Mouse (Mus musculus): ENCODE measurements around the gene Polr2e.
A peak's percentile ranks its signal among the peaks of the same experiment; 100 is the strongest.

Gene Polr2e

DNA sequence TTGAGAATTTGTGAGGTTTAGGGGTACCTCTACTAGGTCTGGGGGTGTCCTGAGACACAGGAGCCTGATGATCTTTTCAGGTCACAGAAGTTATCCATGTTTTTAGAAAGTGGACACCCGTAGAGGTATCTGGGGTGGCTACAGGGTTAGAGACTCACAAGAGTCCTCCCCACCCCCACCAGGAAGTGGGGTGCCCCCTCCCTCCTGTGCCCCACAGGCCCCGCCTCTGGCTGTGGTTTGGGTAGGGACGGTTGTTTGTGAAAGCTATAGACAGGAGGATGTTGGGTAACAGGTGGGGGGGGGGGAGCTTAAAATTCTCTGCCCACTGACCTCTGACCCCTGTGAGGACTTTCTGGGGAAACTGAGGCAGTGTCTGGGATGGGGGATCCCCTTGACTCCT, 22.2 kb downstream of the Polr2e start:
- no peak for DNase-seq (ENCODE audit: low read depth, low spot score)

DNA sequence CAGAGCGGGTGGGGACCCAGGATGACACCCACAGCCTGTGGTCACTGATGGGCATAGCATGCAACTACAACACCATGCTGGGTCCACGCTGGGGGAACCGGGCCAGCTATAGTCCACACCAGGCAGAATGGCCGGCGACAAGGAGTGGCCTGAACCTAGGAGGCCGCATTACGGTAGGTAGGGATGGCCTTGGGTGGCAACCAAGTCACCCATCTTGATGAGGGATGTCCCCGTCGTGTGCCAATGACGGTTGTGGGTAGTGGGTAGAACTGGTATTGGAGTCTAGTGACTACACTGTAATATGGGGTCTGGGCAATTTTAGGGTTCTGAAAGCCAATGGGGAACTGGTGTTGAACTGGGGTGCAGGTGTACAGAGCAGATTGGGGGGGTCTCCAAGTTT, 22.7 kb downstream of the Polr2e start:
- no peak for DNase-seq (ENCODE audit: low read depth, low spot score)

DNA sequence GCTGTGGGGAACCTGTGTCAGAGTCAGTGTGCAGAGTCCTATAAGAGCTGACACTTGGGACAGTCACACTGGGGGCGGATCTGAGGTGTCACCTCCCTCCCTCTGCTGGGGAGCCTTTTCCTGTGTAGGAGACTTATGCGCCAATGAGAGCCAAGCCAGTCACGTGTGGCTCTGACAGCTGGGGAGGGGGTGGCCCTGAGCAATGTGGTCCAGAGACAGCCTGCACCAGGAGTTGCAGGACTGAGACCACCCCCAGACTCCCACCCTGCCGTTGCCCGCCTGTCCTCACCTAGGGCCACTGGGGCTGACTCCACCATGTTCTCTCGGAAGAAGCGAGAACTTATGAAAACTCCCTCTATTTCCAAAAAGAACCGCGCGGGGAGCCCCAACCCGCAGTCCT, 23.1 kb downstream of the Polr2e start, which contains the start of gene Arhgap45:
Arhgap45 (plus strand) TSS at position 143 of the 400 bp plus-strand sequence.
- no peak for DNase-seq (ENCODE audit: low read depth, low spot score)

DNA sequence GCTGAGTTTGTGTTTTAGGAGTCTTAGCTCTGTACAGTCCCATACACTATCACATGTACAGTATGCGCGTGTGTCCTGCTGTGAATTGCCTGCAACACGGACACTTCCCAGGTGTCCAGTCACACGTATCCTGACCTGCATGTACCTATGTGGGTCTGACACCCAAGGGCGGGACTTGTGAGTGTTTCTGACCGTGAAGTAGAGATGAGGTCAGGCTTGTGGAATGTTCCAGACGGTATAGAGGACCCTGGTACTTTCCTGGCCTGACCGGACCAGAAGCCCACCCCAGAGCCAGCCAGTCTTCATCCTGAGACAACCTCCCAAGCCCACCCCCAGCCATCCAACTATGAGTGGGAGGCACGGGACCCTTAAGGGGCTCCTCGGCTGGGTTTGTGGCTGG, 24.0 kb downstream of the Polr2e start:
- DNase-seq (ENCODE audit: low read depth, low spot score) = no peak

DNA sequence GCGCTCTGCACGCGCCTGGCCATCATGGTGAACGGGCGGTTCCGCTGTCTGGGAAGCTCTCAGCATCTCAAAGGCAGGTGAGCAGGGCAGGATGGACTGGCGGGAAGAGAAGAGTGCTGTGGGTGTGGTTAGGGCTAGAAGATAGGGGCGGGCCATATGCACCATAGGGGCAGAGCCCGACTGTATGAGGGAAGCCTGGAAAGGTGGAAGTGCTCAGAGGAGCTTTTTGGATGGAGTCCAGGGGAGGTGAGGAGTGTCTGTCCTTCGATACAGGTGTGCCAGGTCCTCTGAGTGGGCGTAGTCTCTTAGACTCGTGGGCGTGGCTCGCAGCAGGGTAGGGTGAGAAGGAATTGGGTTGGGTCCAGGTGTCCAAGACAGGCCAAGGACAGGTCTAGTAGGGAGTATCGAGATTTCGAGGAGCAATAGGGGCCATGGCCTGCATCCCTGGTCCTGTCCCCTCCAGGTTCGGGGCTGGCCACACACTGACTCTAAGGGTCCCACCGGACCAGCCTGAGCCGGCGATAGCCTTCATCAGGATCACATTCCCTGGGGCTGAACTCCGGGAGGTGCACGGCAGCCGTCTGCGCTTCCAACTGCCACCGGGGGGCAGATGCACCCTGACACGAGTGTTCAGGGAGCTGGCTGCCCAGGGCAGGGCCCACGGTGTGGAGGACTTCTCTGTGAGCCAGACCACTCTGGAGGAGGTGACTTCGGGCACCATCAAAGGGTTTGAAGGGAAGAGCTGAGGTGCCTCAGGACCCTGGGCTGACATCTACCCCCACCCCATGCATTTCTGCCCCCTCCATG, 24.9 kb downstream of the Polr2e start:
- DNase-seq (ENCODE audit: low read depth, low spot score) = no peak

DNA sequence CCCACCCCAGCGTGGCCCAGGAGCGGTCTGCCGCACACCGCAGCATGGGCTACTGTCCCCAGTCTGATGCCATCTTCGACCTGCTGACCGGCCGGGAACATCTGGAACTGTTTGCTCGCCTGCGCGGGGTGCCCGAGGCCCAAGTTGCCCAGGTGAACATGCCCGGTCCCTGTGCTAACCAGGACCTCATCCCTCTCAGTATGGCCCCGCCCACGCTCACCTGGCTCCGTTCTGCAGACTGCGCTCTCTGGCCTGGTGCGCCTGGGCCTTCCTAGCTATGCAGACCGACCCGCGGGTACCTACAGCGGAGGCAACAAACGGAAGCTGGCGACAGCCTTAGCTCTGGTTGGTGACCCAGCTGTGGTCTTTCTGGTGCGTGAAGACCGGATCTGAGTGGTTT, 26.0 kb downstream of the Polr2e start:
- no peak for DNase-seq (ENCODE audit: low read depth, low spot score)

DNA sequence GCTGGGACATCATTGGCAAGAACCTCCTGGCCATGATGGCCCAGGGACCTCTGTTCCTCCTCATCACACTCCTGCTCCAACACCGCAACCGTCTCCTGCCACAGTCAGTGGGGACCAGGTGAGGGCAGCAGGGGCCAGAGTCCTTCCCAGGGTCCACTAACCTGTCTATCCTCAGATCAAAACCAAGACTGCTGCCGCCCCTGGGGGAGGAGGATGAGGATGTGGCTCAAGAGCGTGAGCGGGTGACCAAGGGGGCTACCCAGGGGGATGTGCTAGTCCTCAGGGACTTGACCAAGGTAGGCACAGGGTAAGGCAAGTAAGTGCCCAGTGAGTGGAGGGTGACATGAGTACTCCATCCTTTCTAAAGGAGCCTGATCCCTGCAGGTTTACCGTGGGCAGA, 27.9 kb downstream of the Polr2e start:
- no peak for DNase-seq (ENCODE audit: low read depth, low spot score)

DNA sequence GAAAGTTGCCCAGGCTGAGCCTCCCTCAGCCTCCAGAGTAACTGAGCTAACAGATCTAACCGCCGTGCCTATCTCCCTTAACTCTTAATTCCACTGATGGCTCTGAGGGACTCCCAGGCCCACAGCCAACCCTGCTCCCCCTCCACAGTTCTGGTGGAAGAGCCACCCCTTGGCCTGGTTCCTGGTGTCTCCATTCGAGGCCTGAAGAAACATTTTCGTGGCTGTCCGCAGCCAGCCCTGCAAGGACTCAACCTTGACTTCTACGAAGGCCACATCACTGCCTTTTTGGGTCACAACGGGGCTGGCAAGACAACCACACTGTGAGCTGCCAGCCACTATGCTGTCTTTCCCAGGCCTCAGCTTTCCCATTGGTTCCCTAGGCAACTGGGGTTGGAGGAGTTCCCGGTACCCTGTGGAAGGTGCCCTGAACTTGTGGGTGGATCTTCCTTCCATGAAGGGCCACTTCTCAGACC, 35.3 kb downstream of the Polr2e start:
- DNase-seq (ENCODE audit: low read depth, low spot score) = no peak

DNA sequence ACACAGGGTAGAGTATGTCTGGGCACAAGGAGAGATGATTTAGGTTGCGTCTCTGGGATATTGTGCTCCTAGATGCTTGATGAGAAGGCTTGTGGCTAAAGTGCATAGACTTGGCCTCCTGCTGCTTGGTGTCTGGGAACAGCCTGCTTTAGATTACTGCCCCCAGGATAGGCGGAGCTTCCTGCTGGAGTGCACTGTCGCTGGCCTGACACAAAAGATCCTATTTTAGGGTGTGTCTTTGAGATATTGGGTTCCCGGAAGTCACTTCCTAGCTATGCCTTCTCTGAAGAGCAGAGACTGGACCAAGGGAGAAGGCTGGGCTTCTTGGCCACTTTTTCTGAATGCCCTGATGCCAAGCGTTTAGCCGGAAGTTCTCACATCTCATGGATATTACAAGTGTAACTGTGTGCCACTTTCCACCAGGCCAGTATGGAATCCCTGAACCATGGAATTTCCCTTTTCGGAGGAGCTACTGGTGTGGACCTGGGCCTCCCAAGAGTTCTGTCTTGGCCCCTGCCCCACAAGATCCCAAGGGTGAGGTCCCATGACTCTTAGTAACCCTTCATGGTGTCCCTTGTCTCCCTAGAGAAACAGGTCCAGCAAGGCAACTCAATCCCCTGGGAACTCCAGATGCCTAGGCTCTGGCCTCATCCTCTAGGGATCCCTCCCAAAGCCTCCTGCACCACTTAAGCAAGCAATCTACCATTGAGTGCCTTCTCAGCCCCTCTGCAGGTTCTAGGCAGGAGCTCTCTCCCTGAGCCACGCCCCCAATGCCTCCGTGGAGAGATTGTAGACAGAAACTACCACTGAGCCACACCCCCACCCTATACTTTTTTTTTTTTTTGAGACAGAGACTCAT, 36.0 kb downstream of the Polr2e start:
- DNase-seq (ENCODE audit: low read depth, low spot score) = no peak

DNA sequence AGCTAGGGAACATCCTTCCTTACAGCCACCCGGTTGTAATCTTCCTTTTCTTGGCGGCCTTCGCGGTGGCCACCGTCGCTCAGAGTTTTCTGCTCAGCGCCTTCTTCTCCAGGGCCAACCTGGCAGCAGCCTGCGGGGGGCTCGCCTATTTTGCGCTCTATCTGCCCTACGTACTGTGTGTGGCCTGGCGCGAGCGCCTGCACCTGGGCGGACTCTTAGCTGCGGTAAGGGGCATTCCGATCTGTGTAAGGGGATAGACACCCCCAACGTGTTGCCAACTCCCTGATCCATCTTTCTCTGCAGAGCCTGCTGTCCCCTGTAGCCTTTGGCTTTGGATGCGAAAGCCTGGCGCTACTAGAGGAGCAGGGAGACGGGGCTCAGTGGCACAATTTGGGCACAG, 36.8 kb downstream of the Polr2e start:
- no peak for DNase-seq (ENCODE audit: low read depth, low spot score)

DNA sequence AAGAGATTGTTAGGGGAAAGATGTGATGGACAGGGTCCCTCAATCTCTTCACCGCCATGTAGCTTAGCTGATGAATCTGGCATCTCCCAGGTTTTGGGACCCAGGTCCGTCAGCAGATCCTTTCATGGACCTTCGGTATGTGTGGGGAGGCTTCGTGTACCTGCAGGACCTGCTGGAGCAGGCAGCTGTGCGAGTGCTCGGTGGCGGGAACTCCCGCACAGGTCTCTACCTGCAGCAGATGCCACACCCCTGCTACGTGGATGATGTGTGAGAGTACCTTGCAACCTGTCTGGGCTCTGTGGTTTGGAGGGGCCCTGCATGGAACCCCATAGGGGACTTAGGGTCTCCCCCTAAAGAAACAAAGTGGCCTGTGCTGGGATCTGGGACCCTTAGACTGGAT, 37.6 kb downstream of the Polr2e start:
- DNase-seq (ENCODE audit: low read depth, low spot score) = no peak

DNA sequence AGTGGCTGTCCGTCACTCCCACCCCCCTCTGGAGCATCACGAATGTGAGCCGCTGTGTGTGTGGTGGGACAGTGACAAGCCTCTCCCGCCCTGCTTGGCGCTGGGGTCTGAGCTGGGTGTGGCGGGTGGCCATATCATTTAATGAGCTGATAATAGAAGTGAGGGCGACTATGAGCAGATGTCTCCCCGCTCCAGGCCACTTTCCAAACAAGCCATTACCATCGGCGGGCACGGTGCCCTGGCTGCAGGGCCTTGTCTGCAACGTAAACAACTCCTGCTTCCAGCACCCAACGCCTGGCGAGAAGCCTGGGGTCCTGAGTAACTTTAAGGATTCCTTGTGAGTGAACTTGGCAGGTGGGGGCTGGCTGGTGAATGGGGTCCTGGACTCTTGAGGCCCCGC, 41.8 kb downstream of the Polr2e start:
- no peak for DNase-seq (ENCODE audit: low read depth, low spot score)

DNA sequence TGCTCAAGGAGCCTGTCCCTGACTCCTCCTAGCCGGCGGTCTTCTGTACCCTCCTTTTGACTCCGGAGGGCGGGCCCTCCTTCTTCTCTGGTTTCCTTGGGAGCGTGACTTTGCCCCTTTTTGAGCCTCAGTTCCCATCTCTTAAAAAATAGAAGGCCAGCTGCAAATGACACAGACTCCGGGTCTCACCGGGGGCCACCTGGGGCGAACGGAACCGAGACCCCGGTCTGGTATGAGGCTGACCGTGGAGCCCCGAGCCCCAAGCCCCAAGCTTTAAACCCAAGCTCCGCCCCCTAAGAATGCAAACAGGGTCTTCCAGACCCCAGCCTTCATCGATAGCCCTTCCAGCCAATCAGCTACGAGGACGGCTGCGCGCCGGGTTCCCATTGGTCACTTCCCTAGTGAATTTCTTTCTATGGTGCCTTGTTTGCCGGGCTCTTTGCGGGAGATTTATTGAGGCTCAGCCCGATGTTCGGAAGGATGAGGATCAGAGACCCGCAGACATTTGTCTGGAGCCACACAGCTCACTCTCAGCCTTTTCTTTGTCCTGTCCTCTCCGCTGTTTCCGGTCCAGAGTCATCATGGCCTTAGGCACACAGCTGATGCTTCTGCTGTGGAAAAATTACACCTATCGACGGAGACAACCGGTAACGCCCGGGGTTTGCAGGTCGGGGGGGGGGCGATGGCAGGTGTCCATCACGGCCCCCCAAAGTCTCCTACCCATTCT, 42.4 kb downstream of the Polr2e start:
- DNase-seq (ENCODE audit: low read depth, low spot score) = peak; percentile 43

DNA sequence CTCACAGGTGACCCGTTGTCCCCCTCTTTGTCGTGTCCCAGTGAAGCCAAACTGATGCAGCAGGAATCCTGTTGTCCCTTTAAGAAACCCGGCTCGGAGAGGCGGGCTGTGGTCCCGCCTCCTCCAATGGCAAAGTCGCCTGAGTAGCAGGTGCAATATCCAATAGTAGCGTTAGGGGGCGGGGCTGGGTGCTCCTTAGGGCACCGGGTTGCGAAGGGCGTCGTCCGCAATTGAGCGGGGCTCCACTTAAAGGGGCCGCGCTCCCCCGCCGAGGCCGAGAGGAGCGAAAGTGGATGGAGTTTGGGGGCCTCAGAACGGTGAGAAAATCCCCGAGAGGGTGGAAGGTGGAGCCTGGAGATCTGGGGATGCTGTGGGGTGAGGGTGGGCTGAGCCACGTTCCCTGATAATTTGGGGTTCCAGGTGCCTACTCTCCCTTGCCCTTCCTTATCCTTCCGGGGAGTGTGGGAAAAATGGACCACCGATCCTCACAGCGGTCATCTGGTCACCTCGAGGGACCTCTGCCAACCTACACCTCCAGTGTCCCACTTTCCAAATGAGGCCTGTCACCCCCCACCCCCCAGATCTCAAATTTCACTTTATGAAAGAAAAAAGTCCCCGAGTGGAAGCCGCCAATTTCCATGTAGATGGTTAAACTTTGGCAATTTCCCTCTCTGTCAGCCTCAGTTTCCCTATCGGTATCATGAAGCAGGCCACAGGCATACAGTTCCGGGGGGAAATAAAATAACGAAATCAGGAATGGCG, 43.1 kb downstream of the Polr2e start, which contains the start of gene Abca7:
Abca7 (plus strand) TSS at position 223 of the 762 bp plus-strand sequence.
- peak; percentile 94 for DNase-seq (ENCODE audit: low read depth, low spot score)

DNA sequence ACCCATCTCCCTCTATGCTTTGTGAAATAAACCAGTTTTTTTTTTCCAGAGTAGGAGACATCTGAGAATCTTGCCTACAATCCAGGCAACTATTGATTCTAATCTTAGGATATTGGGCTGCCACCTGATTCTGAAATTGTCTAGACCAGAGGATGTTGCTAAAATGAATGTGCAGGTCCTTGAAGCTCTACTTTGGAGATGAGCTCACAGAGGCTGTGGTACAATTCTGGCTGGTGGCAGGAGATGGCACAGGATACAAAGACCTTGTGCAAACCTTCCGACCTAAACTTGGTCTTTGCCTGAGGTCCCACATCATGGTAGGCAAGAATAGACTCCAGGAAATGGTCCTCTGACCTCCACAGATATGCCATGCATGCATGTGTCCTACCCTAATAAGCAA, 44.0 kb downstream of the Polr2e start:
- DNase-seq (ENCODE audit: low read depth, low spot score) = no peak

DNA sequence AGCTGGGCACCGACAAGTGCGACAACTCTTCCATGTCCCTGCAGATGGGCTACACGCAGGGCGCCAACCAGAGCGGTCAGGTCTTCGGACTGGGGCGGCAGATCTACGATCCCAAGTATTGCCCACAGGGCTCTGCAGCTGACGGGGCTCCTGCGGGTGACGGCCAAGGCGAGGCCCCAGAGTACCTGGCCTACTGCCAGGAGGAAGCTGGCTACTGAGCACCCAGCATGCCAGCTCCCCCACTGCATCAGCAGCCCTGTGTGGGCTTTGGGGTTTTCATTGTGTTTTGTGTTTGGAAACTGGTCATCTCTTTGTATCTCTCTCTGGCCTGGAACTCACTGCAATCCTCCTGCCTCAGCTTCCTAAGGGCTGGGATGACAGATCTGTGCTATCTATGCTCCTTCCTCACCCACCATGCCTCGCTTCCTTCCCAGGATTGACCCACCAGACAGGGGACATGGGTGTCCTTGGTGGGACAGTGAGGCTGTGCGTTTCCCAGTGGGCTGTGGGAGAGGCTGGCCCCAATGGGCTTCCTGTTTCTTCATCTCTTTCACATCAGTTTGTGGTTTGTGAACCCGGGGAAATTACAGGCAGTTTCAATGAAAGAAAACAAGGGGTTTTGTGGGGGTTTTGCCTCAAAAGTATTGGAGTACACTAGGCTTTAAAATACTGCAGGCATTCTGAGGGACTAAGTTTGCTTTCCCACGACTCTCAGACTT, 45.0 kb downstream of the Polr2e start:
- DNase-seq (ENCODE audit: low read depth, low spot score) = no peak

DNA sequence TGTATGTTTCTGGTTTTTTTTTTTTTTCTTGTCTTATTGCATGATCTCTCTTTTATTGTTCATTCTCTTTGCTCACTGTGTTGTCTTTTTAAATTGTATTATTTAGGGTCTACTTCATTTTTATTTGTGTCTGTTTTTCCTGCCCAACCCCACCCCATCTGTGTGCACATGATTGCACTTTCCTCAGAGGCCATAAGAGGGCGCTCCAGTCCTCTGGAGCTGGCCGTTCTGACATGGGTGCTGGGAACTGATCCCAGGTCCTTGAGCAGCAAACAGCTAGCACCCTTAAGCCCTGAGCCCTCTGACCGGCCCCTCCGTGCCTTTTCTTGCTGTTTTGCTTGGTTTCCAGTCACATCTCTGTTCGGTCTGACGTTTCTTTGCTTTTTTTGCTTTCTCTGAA, 48.0 kb downstream of the Polr2e start:
- no peak for DNase-seq (ENCODE audit: low read depth, low spot score)

DNA sequence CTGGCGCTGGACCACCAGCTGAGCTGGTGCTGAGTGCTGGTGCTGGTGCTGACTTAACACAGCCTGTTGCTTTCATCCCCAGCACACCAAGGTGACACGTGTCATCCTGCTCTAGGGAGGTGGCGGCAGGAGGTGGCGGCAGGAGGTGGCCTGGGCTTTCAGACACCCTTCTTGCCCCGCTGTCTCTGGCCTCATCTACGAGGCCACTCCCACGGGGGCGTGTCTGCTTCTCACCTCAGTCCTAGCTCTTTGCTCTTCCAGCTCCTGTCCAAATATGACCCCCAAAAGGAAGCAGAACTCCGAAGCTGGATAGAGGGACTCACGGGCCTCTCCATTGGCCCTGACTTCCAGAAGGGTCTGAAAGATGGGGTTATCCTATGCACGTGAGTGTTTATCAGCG, 48.5 kb downstream of the Polr2e start:
- DNase-seq (ENCODE audit: low read depth, low spot score) = no peak

DNA sequence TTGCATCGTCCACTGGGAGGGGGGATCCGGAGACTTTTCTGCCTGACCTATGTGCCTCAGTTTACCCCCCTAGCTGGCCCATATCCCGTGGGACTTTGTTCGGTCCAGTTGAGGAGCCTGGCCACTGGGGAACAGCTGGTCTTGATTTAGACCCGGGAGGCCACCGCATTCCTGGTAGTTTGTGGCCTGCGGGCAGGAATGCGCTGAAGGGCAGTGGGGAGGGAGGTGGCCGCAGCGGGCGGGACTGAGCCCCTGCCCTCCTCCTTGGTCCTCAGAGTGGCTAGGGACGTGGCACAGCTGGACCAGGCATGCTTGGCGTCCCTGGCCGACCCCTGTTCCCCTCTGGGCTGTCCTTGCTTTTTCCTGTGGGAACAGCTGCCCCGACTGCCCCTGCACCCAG, 49.7 kb downstream of the Polr2e start:
- DNase-seq (ENCODE audit: low read depth, low spot score) = no peak

DNA sequence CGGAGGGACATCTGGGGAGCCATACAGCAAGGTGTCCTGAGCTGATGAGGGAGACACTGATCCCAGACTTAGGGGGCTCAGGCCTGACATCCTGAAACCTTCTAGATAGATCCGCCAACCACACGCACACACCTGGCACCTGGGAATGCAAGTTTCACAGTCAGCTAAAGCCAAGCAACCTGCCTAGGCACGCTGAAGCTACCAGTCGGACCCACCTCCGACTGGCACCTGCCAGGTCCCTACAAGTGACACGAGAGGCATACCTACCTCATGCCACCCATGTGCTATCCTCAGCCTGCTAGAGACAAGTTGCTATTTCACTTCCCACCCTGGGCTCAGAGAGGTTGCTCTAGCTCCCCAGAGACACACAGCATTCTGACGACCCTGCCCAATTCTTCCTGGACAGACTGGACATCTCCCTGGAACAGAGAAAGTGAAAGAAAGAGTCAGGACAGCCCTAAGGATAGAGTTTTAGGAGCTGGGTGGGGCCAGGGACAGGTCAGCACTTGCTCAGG, 50.3 kb downstream of the Polr2e start:
- DNase-seq (ENCODE audit: low read depth, low spot score) = no peak

Measured in retina, postnatal 7 days (tissue).